Mouse (Mus musculus) duodenum, adult 2 months (tissue): ENCODE measurements around the gene Myrfl. TPM values are rescaled to one million over a fixed set of nuclear protein-coding genes. Genes with fewer than 3 reads are reported as not detected.

ENCODE experiments used
- polyA plus RNA-seq: library from polyadenylated mRNA; depleted of rRNA; stranded (reverse); fragments of >200 nt; gene quantifications from 2 replicates; pipeline ENCODE4 v1.2.3, GENCODE M21; 2012; ENCODE audit warnings: low replicate concordance; rRNA removed

The Myrfl gene
- 8.8 and 10.7 TPM in 2 replicates for polyA plus RNA-seq

DNA sequence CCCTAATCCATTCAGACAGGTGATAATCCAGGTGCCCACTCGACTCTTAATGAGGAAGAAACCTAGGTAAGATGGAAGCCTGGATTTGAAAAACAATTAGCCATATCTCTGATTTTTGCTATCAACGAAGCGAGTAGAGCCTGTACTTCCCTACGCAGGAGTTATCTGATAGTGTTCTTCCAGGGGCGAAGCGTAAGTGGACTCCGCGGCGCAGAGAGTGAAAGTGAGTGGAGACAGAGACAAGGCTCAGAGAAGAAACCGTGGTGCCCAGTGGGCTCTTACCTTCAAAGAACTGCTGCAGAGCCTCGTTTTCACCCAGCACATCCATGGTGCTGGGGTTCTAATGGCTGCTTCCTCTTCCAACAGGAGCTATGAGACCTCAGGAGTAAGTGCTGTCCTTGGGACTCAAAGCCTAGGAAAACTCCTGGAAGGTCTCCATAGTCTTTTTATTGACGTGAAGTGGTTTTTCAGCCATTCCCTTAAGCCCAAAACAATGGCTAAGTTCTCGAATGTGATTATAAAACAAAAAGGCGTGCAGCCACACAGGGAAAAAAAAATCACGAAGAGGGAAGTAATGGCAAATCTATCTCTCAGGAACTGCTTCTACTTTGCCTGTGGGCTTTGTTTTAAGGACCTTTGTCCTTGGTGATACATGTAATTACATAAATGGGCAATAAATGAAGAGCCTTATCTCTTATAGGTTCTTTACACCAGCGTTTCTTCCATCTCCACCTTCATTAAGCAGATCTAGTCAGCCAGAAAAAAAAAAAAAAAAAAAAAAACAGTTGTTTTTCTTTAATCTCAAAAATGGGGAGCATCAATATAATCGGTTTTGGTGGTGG is at the start of gene Myrfl:
Gene Myrfl, minus strand, starts transcription at position 584 of the 842 bp plus-strand sequence.

Other genes starting within 250 kb of the Myrfl start
- gene Rab3ip, start 53.9 kb upstream of the Myrfl start, polyA plus RNA-seq: 65.1 and 231 TPM in 2 replicates
- gene Gm10271, start 75.7 kb upstream of the Myrfl start, polyA plus RNA-seq: not detected in 2 replicates
- 0.05 and 0.06 TPM in 2 replicates for gene Best3, start 89.4 kb upstream of the Myrfl start, polyA plus RNA-seq
- not detected in 2 replicates for gene Lrrc10, start 148.4 kb upstream of the Myrfl start, polyA plus RNA-seq
- gene Cct2, start 166.9 kb upstream of the Myrfl start, polyA plus RNA-seq: 16.4 and 17.2 TPM in 2 replicates